Mouse (Mus musculus) bone marrow, adult 2 months (tissue): ENCODE measurements at regions not wholly inside any gene's neighbourhood (a gene's known extent, or its start where the extent isn't known, plus 50 kb on each side); places are given as distances from the start of the nearest gene placed in this dataset.

Source experiments
- H3K27ac ChIP-seq: fragments of 200-500 bp; 2 replicates; pipeline ENCODE4 v1.5.1; 2012; ENCODE audit warnings: low read depth, mild to moderate bottlenecking, control low read depth, inconsistent platforms, low read length; ENCODE audit not compliant: control insufficient read depth, poor library complexity, insufficient read depth
- H3K4me1 ChIP-seq: fragments of 200-500 bp; 2 replicates; pipeline ENCODE4 v1.6.1; 2011; ENCODE audit warnings: low read length; ENCODE audit not compliant: control insufficient read depth, insufficient read depth
- H3K4me3 ChIP-seq: fragments of 200-500 bp; replicated peaks from 2 replicates; pipeline ENCODE3; 2011; ENCODE audit warnings: mild to moderate bottlenecking, low read depth, low read length, control low read depth; ENCODE audit not compliant: control insufficient read depth
- CTCF ChIP-seq: fragments of 200-500 bp; IDR thresholded peaks from 2 replicates; pipeline ENCODE4 v1.5.1; 2011; ENCODE audit warnings: low read length, control low read depth; ENCODE audit not compliant: control insufficient read depth, insufficient read depth
- POLR2A ChIP-seq: fragments of 200-500 bp; IDR thresholded peaks from 2 replicates; pipeline ENCODE4 v1.6.1; 2011; ENCODE audit warnings: low read depth, mild to moderate bottlenecking, control low read depth, low read length, borderline replicate concordance; ENCODE audit not compliant: control insufficient read depth
- WGBS: fragments of 180-500 bp; shearing (Covaris S2); methylation state at CpG from one replicate; pipeline ENCODE4 v1.1.7; 2018; 5-methylcytosine and 5-hydroxymethylcytosine counted together

DNA sequence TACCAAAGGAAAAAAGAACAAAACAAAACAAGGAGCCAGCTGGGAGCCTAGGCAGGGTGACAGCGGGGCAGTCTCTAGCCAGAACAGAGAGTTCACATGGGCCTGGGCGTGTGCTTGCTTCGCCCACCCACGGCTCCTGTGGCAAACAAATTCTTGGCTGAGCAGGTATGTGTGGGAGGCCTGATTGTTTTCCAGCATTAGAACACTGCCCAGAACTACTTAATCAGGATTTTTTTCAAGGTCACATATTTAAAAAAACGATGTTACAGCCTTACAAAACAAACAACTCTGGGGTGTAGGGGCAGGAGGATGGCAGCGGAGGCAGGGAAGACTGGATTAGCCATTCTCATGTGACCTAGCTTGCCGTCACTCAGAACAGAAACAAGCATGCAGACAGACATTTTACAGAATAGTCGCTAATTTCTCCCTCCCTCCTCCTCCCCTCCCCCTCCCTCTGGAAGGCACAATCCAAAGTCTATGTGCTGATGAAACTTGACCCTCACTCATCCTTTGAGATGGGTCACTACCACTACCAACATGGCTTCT lies 189.5 kb upstream of the Klf14 start:
- TF ChIP-seq CTCF (no peak), POLR2A (no peak)
- H3K27ac ChIP-seq = no peak overlapping the region
- H3K4me3 ChIP-seq = no peak overlapping the region
- 77% methylated on average over 8 of the region's 8 CpGs for WGBS
- no peaks in the 10 kb centered on the region for H3K4me1 ChIP-seq

DNA sequence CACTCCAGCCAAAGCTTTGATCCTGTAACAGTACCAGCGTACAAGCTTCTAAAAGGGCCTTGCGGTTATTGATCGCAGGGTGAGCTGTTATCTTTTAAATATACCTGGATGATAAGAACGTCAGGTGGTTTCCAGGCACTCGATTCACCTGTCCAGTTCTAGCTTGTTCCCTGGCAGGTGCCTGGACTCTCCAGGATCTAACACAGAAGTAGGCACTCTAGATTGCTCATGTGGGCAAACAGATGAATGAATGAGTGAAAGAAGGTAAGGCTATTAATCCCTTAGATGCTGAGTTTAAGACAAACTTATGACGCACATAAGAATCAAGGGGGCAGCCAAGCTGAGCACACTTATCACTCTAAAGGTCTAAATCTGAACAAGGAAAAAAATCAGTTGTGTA lies 190.3 kb upstream of the Klf14 start:
- no peak for TF ChIP-seq POLR2A

GRCm38 (mm10) chr6:31150416-31150815 lies 191.5 kb upstream of the Klf14 start:
- Histone ChIP-seq H3K27ac (no peak overlapping the region), H3K4me3 (no peak overlapping the region), H3K4me1 (no peaks in the 10 kb centered on the region)
- 83% methylated on average over 8 of the region's 8 CpGs for WGBS
- TF ChIP-seq CTCF (no peak), POLR2A (no peak)

More for the DNA sequence above, 190.3 kb upstream of the Klf14 start:
- no peak overlapping the region for H3K4me3 ChIP-seq
- no peak overlapping the region for H3K27ac ChIP-seq
- WGBS = 88% methylated on average over 6 of the region's 6 CpGs
- no peaks in the 10 kb centered on the region for H3K4me1 ChIP-seq

DNA sequence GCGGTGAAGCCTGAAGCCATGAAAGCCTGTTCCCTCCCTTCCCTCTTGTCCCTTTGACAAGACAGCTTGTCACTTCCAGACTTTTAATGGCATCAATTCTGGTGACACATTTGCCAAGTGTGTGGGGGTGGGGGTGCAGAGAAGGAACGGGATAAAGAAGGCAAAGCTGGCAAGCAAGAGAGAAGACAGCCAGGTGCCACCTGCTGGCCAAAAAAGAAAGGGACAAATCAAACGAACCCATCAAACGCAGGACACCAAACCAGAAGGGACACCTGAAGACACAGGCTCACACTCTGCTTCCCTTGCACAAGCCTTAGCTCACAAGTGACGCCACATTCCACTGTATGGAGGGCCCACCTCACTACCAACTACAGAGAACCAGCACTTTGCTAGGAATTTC lies 197.0 kb upstream of the Klf14 start:
- Histone ChIP-seq H3K4me3 (no peak overlapping the region), H3K4me1 (peaks cover 1% of the 10 kb centered on the region; the same call in 1 of the 2 replicates), H3K27ac (no peak overlapping the region)
- WGBS = 30% methylated on average over 5 of the region's 5 CpGs
- peak; percentile 64 for TF ChIP-seq CTCF
- no peak for TF ChIP-seq POLR2A

DNA sequence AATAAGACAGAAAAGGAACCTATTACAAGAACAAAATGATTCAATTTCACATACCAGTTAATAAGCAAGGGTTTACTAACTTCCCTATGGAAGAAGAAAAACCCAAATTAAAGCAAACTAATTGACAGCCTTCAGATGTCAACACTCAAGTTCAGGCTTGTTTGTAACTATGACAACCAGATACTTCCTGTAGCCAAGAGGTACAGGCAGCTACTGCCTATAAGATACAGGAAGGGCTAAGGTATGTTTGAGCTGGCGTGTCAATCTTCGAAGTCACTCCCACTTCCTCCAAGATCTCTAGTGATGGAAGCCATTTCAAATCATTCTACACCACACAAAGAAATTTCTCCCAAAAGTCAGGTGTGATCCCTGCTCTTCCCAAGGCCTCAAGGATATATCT lies 198.1 kb upstream of the Klf14 start:
- no peak overlapping the region for H3K27ac ChIP-seq
- no peak overlapping the region for H3K4me3 ChIP-seq
- H3K4me1 ChIP-seq = peaks cover 3% of the 10 kb centered on the region; the same call in 1 of the 2 replicates
- TF ChIP-seq POLR2A = no peak
- no peak for TF ChIP-seq CTCF
- WGBS = 43% methylated on average over 2 of the region's 2 CpGs

- Histone ChIP-seq H3K4me3 (no peak overlapping the region), H3K27ac (no peak overlapping the region), H3K4me1 (peaks cover 3% of the 10 kb centered on the region; the same call in 1 of the 2 replicates)
- WGBS = 67% methylated on average over 6 of the region's 6 CpGs
- TF ChIP-seq POLR2A (no peak), CTCF (no peak)
These were observed 198.6 kb upstream of the Klf14 start for GRCm38 (mm10) chr6:31157429-31157828.

- TF ChIP-seq POLR2A = no peak
- TF ChIP-seq CTCF = no peak
- Histone ChIP-seq H3K4me1 (peaks cover 3% of the 10 kb centered on the region; the same call in 1 of the 2 replicates), H3K4me3 (no peak overlapping the region), H3K27ac (no peak overlapping the region)
- WGBS = 53% methylated on average over 7 of the region's 7 CpGs
These were observed 199.8 kb upstream of the Klf14 start for GRCm38 (mm10) chr6:31158648-31159047.

DNA sequence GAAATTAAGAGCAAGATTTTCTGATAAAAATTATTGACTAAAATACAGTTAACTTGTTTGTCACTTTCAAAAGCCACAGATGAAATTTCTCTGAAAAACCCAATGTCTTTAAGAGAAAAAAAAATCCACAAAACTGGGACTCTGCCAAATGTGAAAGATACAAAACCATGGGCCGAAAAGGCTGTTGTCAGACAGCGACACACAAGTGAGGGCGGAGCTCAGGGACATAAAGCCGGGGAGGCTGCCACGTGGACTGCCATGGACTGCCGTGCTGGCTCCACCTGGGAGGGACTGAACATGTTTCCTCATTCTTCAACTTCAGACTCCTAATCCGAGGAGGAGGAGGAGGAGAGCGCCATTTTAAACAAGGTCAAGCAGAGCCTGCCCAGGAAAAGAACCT lies 200.4 kb upstream of the Klf14 start:
- 0 out of 2 replicates have a peak overlapping the region, but pooled peaks have one; percentile 3 for H3K27ac ChIP-seq
- H3K4me3 ChIP-seq = no peak overlapping the region
- TF ChIP-seq CTCF (no peak), POLR2A (no peak)
- 20% methylated on average over 8 of the region's 8 CpGs for WGBS
- peaks cover 3% of the 10 kb centered on the region; the same call in 1 of the 2 replicates for H3K4me1 ChIP-seq
